Mouse (Mus musculus): ENCODE measurements at regions not wholly inside any gene's neighbourhood (a gene's known extent, or its start where the extent isn't known, plus 50 kb on each side); places are given as distances from the start of the nearest gene placed in this dataset.

- WGBS = 30% methylated on average over 4 of the region's 4 CpGs
- H3K9me3 ChIP-seq (replicated peaks) = no peaks in the 10 kb centered on the region
- H3K9ac ChIP-seq = no peak overlapping the region
- H3K4me2 ChIP-seq = no peak overlapping the region
- no peaks in the 10 kb centered on the region for H3K27me3 ChIP-seq
- ATAC-seq (replicated peaks; ENCODE audit: low FRiP score) = no peak
- H3K4me1 ChIP-seq = peaks cover 48% of the 10 kb centered on the region
- H3K4me3 ChIP-seq (replicated peaks) = no peak overlapping the region
- H3K36me3 ChIP-seq = no peaks in the 10 kb centered on the region
- no peak overlapping the region; the same call in 1 of the 2 replicates for H3K27ac ChIP-seq
Measured at GRCm38 (mm10) chr5:111789904-111790303, 56.2 kb downstream of the Gm26897 start.

GRCm38 (mm10) chr5:111790527-111790926 lies 56.8 kb downstream of the Gm26897 start:
- no peak overlapping the region for H3K9ac ChIP-seq
- peak; percentile 67 for ATAC-seq (replicated peaks; ENCODE audit: low FRiP score)
- WGBS = 21% methylated on average over 9 of the region's 9 CpGs
- H3K9me3 ChIP-seq (replicated peaks) = no peaks in the 10 kb centered on the region
- no peaks in the 10 kb centered on the region for H3K27me3 ChIP-seq
- no peak overlapping the region for H3K4me3 ChIP-seq (replicated peaks)
- peak overlapping the region; percentile 16 for H3K27ac ChIP-seq
- H3K4me2 ChIP-seq = no peak overlapping the region
- peaks cover 51% of the 10 kb centered on the region for H3K4me1 ChIP-seq
- no peaks in the 10 kb centered on the region for H3K36me3 ChIP-seq

- H3K9ac ChIP-seq = no peak overlapping the region
- peaks cover 57% of the 10 kb centered on the region for H3K4me1 ChIP-seq
- H3K9me3 ChIP-seq (replicated peaks) = no peaks in the 10 kb centered on the region
- peak overlapping the region; percentile 16; the same call in 1 of the 2 replicates for H3K27ac ChIP-seq
- 41% methylated on average over 5 of the region's 5 CpGs for WGBS
- H3K27me3 ChIP-seq = no peaks in the 10 kb centered on the region
- ATAC-seq (replicated peaks; ENCODE audit: low FRiP score) = no peak
- H3K4me3 ChIP-seq (replicated peaks) = no peak overlapping the region
- H3K4me2 ChIP-seq = no peak overlapping the region
- no peaks in the 10 kb centered on the region for H3K36me3 ChIP-seq
Measured at GRCm38 (mm10) chr5:111791089-111791561, 57.4 kb downstream of the Gm26897 start.

- 80% methylated on average over 14 of the region's 14 CpGs for WGBS
- Histone ChIP-seq H3K27me3 (no peaks in the 10 kb centered on the region), H3K27ac (no peak overlapping the region), H3K36me3 (no peaks in the 10 kb centered on the region), H3K4me2 (no peak overlapping the region), H3K4me1 (peaks cover 62% of the 10 kb centered on the region), H3K9ac (no peak overlapping the region), H3K9me3 (replicated peaks) (no peaks in the 10 kb centered on the region), H3K4me3 (replicated peaks) (no peak overlapping the region)
- no peak for ATAC-seq (replicated peaks; ENCODE audit: low FRiP score)
Measured at GRCm38 (mm10) chr5:111792746-111793145, 59.0 kb downstream of the Gm26897 start.

- H3K27me3 ChIP-seq = no peaks in the 10 kb centered on the region
- H3K4me1 ChIP-seq = peaks cover 62% of the 10 kb centered on the region
- H3K27ac ChIP-seq = no peak overlapping the region
- no peak overlapping the region for H3K4me2 ChIP-seq
- no peak overlapping the region for H3K9ac ChIP-seq
- H3K36me3 ChIP-seq = no peaks in the 10 kb centered on the region
- ATAC-seq (replicated peaks; ENCODE audit: low FRiP score) = no peak
- WGBS = 71% methylated on average over 4 of the region's 4 CpGs
- H3K9me3 ChIP-seq (replicated peaks) = no peaks in the 10 kb centered on the region
- H3K4me3 ChIP-seq (replicated peaks) = no peak overlapping the region
Measured at GRCm38 (mm10) chr5:111793178-111793577, 59.5 kb downstream of the Gm26897 start.

GRCm38 (mm10) chr5:111796889-111797288 lies 63.2 kb downstream of the Gm26897 start:
- Histone ChIP-seq H3K4me2 (no peak overlapping the region), H3K9ac (no peak overlapping the region), H3K27me3 (no peaks in the 10 kb centered on the region), H3K27ac (no peak overlapping the region), H3K36me3 (no peaks in the 10 kb centered on the region), H3K4me1 (peaks cover 70% of the 10 kb centered on the region), H3K4me3 (replicated peaks) (no peak overlapping the region), H3K9me3 (replicated peaks) (no peaks in the 10 kb centered on the region)
- 57% methylated on average over 5 of the region's 5 CpGs for WGBS
- no peak for ATAC-seq (replicated peaks; ENCODE audit: low FRiP score)

GRCm38 (mm10) chr5:111799700-111800311 lies 66.1 kb downstream of the Gm26897 start:
- Histone ChIP-seq H3K27me3 (no peaks in the 10 kb centered on the region; the same call in 1 of the 2 replicates), H3K36me3 (no peaks in the 10 kb centered on the region), H3K27ac (peak overlapping the region; percentile 90), H3K9ac (no peak overlapping the region), H3K4me2 (peak overlapping the region; percentile 13; the same call in 1 of the 2 replicates), H3K4me3 (replicated peaks) (no peak overlapping the region), H3K9me3 (replicated peaks) (no peaks in the 10 kb centered on the region), H3K4me1 (peaks cover 49% of the 10 kb centered on the region)
- peak; percentile 93 for ATAC-seq (replicated peaks; ENCODE audit: low FRiP score)
- 5% methylated on average over 15 of the region's 15 CpGs for WGBS

GRCm38 (mm10) chr5:111800511-111800910 lies 66.8 kb downstream of the Gm26897 start:
- H3K4me3 ChIP-seq (replicated peaks) = no peak overlapping the region
- H3K9ac ChIP-seq = no peak overlapping the region
- peak overlapping the region; percentile 90 for H3K27ac ChIP-seq
- no peaks in the 10 kb centered on the region for H3K9me3 ChIP-seq (replicated peaks)
- H3K4me2 ChIP-seq = no peak overlapping the region
- 57% methylated on average over 11 of the region's 11 CpGs for WGBS
- H3K27me3 ChIP-seq = peaks cover 6% of the 10 kb centered on the region
- peaks cover 52% of the 10 kb centered on the region for H3K4me1 ChIP-seq
- no peaks in the 10 kb centered on the region for H3K36me3 ChIP-seq
- peak; percentile 3; the same call in 1 of the 2 replicates for ATAC-seq (replicated peaks; ENCODE audit: low FRiP score)

- H3K4me1 ChIP-seq = peaks cover 52% of the 10 kb centered on the region
Measured at GRCm38 (mm10) chr5:111801051-111801450, 67.3 kb downstream of the Gm26897 start.

GRCm38 (mm10) chr5:111804542-111804941 lies 70.8 kb downstream of the Gm26897 start:
- Histone ChIP-seq H3K4me1 (peaks cover 58% of the 10 kb centered on the region), H3K4me3 (replicated peaks) (no peak overlapping the region), H3K9ac (no peak overlapping the region), H3K36me3 (no peaks in the 10 kb centered on the region), H3K4me2 (no peak overlapping the region), H3K9me3 (replicated peaks) (no peaks in the 10 kb centered on the region), H3K27ac (no peak overlapping the region), H3K27me3 (peaks cover 7% of the 10 kb centered on the region)
- no peak for ATAC-seq (replicated peaks; ENCODE audit: low FRiP score)
- WGBS = 28% methylated on average over 6 of the region's 6 CpGs

More at GRCm38 (mm10) chr5:111801051-111801450, 67.3 kb downstream of the Gm26897 start:
- H3K9ac ChIP-seq = no peak overlapping the region
- H3K36me3 ChIP-seq = no peaks in the 10 kb centered on the region
- H3K4me3 ChIP-seq (replicated peaks) = no peak overlapping the region
- no peak for ATAC-seq (replicated peaks; ENCODE audit: low FRiP score)
- no peaks in the 10 kb centered on the region for H3K9me3 ChIP-seq (replicated peaks)
- H3K27me3 ChIP-seq = peaks cover 7% of the 10 kb centered on the region
- H3K4me2 ChIP-seq = no peak overlapping the region
- WGBS = 64% methylated on average over 2 of the region's 2 CpGs
- H3K27ac ChIP-seq = no peak overlapping the region

- Histone ChIP-seq H3K27me3 (peaks cover 7% of the 10 kb centered on the region), H3K9ac (no peak overlapping the region), H3K4me3 (replicated peaks) (no peak overlapping the region), H3K4me2 (no peak overlapping the region), H3K27ac (0 out of 2 replicates have a peak overlapping the region, but pooled peaks have one; percentile 7), H3K4me1 (peaks cover 52% of the 10 kb centered on the region), H3K9me3 (replicated peaks) (no peaks in the 10 kb centered on the region), H3K36me3 (no peaks in the 10 kb centered on the region)
- 34% methylated on average over 7 of the region's 7 CpGs for WGBS
- no peak for ATAC-seq (replicated peaks; ENCODE audit: low FRiP score)
Measured at GRCm38 (mm10) chr5:111805150-111805549, 71.4 kb downstream of the Gm26897 start.

- Histone ChIP-seq H3K4me3 (replicated peaks) (no peak overlapping the region), H3K4me1 (peaks cover 52% of the 10 kb centered on the region), H3K9ac (no peak overlapping the region), H3K9me3 (replicated peaks) (no peaks in the 10 kb centered on the region), H3K27ac (0 out of 2 replicates have a peak overlapping the region, but pooled peaks have one; percentile 7), H3K36me3 (no peaks in the 10 kb centered on the region), H3K27me3 (peaks cover 7% of the 10 kb centered on the region), H3K4me2 (peak overlapping the region; percentile 5; the same call in 1 of the 2 replicates)
- ATAC-seq (replicated peaks; ENCODE audit: low FRiP score) = peak; percentile 43; the same call in 1 of the 2 replicates
- WGBS = 9% methylated on average over 17 of the region's 17 CpGs
Measured at GRCm38 (mm10) chr5:111805761-111806191, 72.1 kb downstream of the Gm26897 start.
